Mouse (Mus musculus): ENCODE measurements around the gene Ranbp9. TPM values are rescaled to one million over a fixed set of nuclear protein-coding genes. Genes with fewer than 3 reads are reported as not detected.

Gene Ranbp9
- polyA plus RNA-seq, 1 experiment = 76.4 TPM

DNA sequence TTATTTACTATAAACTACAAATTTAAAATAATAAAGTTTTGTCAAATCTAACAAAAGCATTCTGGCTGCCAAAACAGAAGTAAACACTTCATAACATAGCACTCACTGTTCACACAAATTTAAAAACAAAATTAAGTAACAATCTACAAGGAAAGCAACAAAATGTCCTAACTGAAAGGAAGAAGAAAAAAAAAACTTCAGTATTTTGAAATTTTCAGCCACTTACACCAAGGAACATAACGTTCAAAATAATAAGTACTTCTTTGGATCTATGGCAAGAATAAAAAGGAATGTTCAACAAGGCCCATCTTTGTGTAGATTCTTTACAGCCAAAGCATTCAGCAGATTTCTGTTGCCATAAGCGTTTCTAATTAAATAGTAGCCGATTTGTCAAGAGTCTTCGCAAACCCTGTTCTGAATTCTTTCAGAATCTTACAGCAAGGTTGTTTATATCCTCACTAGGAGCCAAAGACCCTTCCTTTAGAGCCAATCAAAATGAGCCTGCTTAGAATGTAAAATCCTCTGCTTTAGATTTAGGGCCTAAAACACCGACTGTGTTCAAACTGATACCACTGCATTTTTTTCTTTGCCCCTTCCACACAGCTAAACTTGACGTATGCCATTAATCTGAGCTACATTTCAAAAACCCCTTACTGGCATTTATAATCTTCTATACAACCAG, 1.9 kb downstream of the Ranbp9 start:
- TF ChIP-seq GATA1 (IDR thresholded peaks at IDR 0.05; ENCODE audit: low read length) = no peak

DNA sequence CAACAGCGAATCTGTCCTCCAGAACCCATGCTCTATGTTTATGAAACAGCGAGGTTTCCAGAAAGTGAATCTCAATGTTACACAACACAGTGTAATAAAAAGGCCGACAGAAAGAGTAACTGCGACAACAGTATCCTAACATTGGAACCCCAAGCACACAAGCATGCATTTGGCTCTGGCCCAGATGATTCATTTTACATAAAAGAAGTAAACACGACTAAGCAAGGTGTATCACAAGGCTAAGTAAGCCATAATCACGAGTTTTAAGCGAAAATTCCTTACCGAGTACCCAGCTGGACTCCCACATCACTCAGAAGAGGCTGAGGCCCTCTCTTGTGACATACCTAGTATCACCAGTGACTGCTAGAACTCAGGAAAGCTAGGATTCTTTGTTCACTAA, 2.5 kb downstream of the Ranbp9 start:
- no peak for TF ChIP-seq GATA1 (IDR thresholded peaks at IDR 0.05; ENCODE audit: low read length)

DNA sequence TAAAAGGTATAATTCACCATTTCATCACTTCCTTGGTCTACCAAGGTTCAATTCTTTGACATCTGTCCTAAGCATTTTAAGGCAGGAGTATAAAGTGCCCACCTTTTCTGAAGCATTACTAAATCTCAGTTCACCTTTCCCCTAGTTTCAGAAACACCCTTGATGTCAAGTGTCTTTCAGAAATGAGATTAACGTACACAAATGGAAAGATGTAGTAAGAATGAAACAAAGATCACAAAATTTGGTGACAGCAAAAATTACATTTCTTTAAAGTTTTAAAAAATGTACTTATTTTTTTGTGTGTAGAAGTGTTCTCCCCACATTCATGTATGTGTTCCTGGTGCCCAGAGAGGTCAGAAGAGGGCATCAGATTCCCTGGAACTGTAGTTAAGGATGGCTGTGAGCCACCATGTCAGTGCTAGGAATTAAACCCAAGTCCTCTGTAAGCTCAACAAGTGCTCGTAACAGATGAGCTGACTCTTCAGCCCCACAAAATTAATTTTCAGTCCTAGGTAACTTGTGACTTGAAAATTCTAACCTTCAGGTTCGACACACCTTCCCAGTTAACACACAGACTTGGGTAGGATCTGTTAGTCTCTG, 3.9 kb downstream of the Ranbp9 start:
- TF ChIP-seq GATA1 (IDR thresholded peaks at IDR 0.05; ENCODE audit: low read length) = no peak

DNA sequence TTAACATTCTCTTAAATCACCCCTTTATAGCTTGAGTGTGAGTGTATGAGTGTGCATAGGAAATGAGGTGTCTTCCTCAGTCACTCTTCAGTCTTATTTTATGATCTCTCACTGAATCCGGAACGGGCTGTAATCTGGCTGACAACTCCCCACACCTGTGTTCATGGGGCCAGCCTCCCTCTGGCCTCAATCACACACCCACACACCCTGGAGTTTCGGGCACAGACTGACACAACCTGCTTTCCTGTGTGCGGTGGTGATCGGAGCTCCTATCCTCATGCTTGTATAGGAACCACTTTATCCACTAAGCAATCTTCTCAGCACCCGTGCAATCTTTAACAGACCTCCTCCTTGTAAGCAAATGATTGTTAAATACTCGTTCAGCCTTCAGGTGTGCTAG, 4.9 kb downstream of the Ranbp9 start:
- TF ChIP-seq GATA1 (IDR thresholded peaks at IDR 0.05; ENCODE audit: low read length) = no peak

DNA sequence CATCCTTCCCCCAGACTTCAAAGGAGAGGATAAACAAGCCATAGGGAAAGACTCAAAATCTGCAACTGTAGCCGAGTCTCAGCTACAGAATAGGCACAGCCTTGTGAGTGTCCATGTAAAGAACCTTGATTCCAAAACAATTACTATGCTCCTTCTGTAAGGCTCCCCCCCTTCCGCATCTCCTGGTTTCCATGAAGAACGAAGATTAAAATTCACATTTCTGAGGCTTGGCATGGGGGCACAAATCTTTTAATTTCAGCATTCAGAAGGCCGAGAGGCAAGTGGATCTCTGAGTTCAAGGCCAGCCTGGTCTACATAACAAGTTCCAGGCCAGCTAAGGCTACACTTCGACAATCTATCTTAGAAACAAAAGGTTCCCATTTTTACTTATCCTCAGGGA, 6.4 kb downstream of the Ranbp9 start:
- no peak for TF ChIP-seq GATA1 (IDR thresholded peaks at IDR 0.05; ENCODE audit: low read length)

DNA sequence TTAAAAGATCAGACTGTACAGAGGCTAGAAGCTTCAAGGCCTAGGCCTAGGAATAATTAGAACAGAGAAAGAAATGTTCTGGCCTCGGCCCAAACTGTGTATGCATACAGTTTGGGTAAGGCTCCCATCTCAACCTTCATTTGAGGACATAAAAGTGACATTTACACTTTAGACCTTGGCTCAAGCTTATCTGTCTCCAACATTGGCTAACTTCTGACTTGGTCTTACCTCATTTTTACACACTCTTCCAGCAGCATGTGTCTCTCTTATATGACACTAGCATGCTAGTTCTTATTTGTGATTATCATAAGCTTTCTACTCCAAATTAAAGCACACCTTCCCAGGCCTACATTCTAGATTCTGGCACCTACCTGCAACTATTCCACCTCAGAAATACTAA, 11.5 kb downstream of the Ranbp9 start:
- TF ChIP-seq GATA1 (IDR thresholded peaks at IDR 0.05; ENCODE audit: low read length) = no peak

DNA sequence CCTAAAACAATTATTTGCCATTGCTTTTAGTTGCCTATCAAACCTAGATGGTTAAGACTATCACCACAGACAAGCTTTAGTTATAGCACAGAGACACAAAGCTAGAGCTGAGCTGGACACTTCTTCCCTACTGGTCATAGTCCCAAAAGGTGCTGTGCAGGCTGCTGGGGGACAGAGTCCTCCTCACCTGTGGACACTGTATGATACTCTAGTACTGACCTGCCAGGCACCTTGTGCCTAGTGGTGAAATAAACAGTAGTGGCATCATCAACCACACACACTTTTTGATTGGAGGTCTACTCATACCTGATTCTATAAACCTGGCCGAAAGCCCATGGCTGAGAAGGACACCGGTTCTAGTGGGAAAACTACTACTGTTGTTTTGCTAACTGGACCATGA, 16.5 kb downstream of the Ranbp9 start:
- TF ChIP-seq GATA1 (IDR thresholded peaks at IDR 0.05; ENCODE audit: low read length) = no peak

DNA sequence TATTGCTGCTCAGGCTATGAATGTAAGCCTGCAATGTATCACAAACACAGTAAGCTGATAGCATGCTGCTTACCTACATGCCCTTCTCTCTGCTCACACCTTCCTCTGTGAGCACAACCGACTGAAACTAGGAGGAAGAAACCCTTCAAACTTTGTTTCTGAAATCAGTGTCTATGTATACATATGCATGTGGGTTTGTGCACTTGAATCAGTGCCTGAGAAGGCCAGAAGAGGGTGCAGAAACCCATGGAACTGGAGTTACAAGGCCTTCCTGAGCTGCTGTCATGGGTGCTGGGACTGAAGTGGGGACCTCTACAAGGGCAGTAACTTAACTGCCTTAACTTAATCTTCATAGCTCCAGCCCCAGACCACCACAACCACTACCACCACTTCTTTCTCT, 23.9 kb downstream of the Ranbp9 start:
- no peak for TF ChIP-seq GATA1 (IDR thresholded peaks at IDR 0.05; ENCODE audit: low read length)

DNA sequence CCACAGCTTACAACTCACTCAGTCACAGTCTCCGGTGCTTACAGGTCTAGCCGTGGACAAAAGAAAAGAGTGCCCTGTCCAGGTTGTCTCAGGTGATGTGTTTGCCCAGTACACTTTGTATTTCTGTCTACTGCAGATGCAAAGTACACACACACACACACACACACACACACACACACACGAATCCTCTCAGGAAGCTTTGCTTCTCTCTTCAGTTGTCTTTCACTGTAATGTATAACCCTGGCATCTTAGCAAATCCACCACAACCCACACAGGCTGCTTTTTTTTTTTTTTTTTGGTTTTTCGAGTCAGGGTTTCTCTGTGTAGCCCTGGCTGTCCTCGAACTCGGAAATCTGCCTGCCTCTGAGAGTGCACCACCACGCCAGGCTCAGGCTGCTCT, 26.7 kb downstream of the Ranbp9 start:
- no peak for TF ChIP-seq GATA1 (IDR thresholded peaks at IDR 0.05; ENCODE audit: low read length)

DNA sequence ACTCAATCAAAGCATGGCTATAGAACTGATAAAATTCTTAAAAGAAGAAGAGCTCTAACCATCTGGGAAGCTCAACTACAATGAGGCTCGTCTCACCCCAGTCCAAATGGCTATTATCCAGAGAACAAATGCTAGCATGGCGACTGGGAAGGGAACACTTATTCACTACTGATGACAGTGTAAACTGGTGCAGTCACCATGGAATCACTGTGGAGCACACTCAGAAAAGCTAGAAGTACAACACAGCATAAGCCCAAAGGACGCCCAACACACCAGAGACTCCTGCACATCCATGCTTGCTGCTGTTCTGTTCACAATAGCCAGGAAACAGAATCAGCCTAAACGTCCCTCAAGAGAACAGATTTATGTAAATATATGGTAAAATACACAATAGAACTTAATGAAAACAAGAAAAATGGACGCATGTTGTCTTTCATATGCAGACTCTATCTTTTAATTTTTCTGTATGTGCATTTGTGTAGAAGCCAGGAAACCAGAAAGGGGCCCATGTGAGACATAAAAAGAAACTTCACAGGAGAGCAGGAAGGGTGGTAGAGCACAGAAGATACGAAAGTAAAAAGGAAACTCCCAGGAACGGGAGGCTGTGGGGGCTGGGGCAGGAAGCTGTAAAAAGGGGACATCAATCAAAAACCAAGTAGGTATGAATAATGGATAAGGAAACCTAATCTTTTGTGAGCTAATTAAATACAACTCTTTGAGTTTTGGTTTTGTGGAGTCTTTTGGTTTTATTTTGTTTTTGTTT, 28.1 kb downstream of the Ranbp9 start:
- TF ChIP-seq GATA1 (IDR thresholded peaks at IDR 0.05; ENCODE audit: low read length) = no peak

DNA sequence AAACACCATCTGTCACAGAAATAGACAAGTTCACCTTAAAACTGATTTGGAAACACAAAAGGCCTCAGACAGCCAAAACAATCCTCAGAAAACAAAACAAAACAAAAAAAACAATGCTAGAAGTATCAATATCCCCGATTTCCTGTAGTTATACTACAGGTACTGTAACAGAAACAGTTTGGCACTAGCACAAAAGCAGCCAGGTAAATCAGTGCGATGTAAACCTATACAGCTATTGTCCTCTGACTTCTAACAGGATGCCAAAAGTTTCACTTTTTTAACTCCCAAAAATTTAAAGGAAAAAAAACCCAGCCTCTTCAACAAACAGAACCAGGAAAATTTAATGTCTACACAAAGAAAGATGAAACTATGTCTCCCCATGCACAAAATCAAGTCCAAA, 28.9 kb downstream of the Ranbp9 start:
- no peak for TF ChIP-seq GATA1 (IDR thresholded peaks at IDR 0.05; ENCODE audit: low read length)

DNA sequence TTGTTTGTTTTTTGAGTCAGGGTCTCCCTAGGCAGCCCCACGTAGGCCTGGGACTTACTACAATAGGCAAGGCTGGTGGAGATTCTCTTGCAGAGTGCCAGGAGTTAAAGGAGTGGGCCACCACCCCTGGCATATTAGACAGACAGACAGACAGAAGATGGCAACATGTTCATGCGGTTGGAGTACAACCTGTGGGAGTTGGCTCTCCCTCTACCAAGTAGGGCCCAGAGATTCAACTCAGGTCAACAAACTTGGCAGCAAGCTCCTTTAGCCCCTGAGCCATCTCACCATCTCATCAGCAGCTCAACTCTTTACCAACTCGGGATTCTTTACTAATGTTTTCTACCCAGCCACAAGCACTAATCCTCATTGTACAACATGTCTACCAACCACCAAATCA, 30.4 kb downstream of the Ranbp9 start:
- no peak for TF ChIP-seq GATA1 (IDR thresholded peaks at IDR 0.05; ENCODE audit: low read length)

DNA sequence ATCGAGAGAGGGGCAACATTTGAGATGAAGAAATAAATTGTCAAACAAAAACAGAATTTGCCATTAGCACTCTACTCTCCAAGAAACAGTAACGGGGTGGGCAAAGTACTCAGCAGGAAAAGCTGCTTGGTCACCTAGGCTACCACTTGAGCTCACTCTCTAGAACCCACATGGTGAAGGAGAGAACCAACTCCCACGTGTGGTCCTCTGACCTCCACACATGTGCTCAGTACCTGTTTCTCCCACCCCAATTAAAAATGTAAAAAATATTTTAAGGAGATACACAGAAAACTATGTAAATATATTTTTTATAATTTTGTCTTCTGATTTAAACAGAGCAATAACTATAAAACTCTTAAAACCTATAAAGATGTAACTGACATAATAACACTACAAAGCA, 33.4 kb downstream of the Ranbp9 start:
- no peak for TF ChIP-seq GATA1 (IDR thresholded peaks at IDR 0.05; ENCODE audit: low read length)

DNA sequence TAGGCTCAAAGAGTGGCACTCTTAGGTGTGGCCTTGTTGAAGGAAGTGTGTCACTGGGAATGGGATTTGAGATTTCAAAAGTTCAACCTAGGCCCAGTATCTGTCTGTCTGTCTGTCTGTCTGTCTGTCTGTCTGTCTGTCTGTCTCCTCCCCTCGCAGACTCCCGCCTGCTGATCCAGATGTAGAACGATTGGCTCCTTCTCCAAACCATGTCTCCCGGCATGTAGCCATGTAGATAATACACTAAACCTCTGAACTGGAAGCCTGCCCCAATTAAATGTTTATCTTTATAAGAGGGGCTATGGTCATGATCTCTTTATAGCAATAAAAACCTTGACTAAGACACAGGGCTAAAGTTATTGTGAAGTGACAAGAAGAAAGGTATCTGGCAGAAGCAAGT, 35.3 kb downstream of the Ranbp9 start:
- no peak for TF ChIP-seq GATA1 (IDR thresholded peaks at IDR 0.05; ENCODE audit: low read length)

DNA sequence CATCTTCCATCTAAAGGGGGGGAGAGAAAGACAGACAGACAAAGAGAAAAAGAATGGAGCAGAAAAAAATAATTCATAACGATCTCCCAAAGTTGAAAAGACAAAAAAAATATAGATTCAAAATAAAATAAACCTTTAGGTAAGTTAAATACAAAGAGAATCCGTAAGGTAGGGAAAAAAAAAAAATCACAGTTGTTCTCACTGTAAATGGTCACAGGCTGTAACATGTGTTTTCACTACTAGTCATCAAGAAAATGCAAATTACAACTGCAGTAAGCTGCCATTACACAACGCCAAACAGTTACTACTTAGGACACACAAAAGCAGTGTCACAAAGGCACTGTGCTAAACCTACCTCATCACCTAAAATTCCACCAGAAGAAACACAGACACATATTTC, 36.4 kb downstream of the Ranbp9 start:
- TF ChIP-seq GATA1 (IDR thresholded peaks at IDR 0.05; ENCODE audit: low read length) = no peak

DNA sequence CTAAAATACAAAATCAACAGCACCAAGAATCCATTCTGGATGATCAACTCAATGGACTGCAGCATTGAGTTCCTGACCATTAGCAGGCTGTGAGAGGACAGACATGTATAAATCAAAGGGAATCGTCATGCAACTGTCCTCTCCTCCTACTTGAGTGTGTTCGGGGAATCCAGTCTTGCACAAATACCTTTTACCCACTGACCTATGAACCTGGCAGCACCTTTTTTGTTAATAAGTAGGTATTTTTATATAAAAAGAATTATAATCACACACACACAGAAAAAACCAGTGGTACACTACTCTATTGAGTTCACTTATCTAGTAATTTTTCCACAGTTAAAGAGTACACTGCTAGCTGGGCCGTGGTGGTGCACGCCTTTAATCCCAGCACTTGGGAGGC, 37.4 kb downstream of the Ranbp9 start:
- TF ChIP-seq GATA1 (IDR thresholded peaks at IDR 0.05; ENCODE audit: low read length) = no peak

DNA sequence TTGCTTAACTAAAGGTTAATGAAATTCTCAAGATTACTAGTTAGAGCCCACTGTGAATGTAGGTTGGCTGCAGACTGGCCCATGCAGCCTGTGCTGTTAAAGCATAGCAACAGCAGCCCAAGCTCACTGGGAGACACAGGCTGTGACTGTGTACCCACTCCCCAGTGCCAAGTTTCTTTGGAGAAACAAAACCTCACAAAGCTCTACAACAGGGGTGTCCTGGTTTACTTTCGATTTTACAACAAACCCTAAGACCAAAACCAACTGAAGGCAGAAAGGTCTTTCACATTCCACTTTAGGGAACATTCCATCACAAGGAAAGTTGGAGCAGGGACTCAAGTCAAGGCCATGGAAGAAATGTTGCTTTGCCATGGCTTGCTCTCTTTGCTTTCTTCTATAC, 38.5 kb downstream of the Ranbp9 start:
- no peak for TF ChIP-seq GATA1 (IDR thresholded peaks at IDR 0.05; ENCODE audit: low read length)
